Mouse (Mus musculus): ENCODE measurements at regions not wholly inside any gene's neighbourhood (a gene's known extent, or its start where the extent isn't known, plus 50 kb on each side); places are given as distances from the start of the nearest gene placed in this dataset.

GRCm38 (mm10) chr9:50119412-50119811, 225.4 kb downstream of the Rpl10-ps3 start:
- no peak for TF ChIP-seq CHD2 (IDR thresholded peaks at IDR 0.05; ENCODE audit: low read depth, low read length)
- TF ChIP-seq MAFK (IDR thresholded peaks at IDR 0.05; ENCODE audit: insufficient read depth, low read depth, low read length), result no peak
- TF ChIP-seq ZNF384 (IDR thresholded peaks at IDR 0.05; ENCODE audit: low read depth, low read length), result no peak
- TF ChIP-seq HCFC1 (IDR thresholded peaks at IDR 0.05; ENCODE audit: borderline replicate concordance, insufficient read depth, low read length), result no peak
- TF ChIP-seq ZC3H11A (IDR thresholded peaks at IDR 0.05; ENCODE audit: borderline replicate concordance, low read depth, low read length), result no peak
- peaks cover 4 to 5% of the 10 kb centered on the region in 2 experiments for H3K4me1 ChIP-seq (ENCODE audit: control insufficient read depth in 2 of 2, insufficient read depth in 2 of 2, low read length in 2 of 2, poor library complexity in 1 of 2)
- no peaks in the 10 kb centered on the region for H3K36me3 ChIP-seq (ENCODE audit: control insufficient read depth, insufficient read depth, low read length, poor library complexity, severe bottlenecking)
- in situ Hi-C loops (cut with MboI; ENCODE audit: low sequenced_read_pairs in 2 of 2, unreplicated experiment in 2 of 2), result no loop called here
- H3K27ac ChIP-seq (ENCODE audit: insufficient read depth, low read depth, low read length, poor library complexity, severe bottlenecking), result no peak overlapping the region
- no peaks in the 10 kb centered on the region for H3K9me3 ChIP-seq (ENCODE audit: control insufficient read depth, insufficient read depth, low read depth, low read length)
- H3K4me3 ChIP-seq (ENCODE audit: insufficient read depth in 1 of 2, low read depth in 1 of 2, low read length in 2 of 2, poor library complexity in 1 of 2, severe bottlenecking in 1 of 2), result no peak overlapping the region
- no peak for DNase-seq (ENCODE audit: low read depth, low spot score)
- no peak overlapping the region for H3K9ac ChIP-seq (ENCODE audit: insufficient read depth, low read depth, low read length, poor library complexity, severe bottlenecking)

GRCm38 (mm10) chr9:50118578-50118977, 226.2 kb downstream of the Rpl10-ps3 start:
- no peak overlapping the region for H3K9ac ChIP-seq (ENCODE audit: insufficient read depth, low read depth, low read length, poor library complexity, severe bottlenecking)
- in situ Hi-C loops (cut with MboI; ENCODE audit: low sequenced_read_pairs in 2 of 2, unreplicated experiment in 2 of 2), result no loop called here
- H3K27ac ChIP-seq (ENCODE audit: insufficient read depth, low read depth, low read length, poor library complexity, severe bottlenecking), result no peak overlapping the region
- H3K4me3 ChIP-seq (ENCODE audit: insufficient read depth in 1 of 2, low read depth in 1 of 2, low read length in 2 of 2, poor library complexity in 1 of 2, severe bottlenecking in 1 of 2), result no peak overlapping the region
- H3K36me3 ChIP-seq (ENCODE audit: control insufficient read depth, insufficient read depth, low read length, poor library complexity, severe bottlenecking), result no peaks in the 10 kb centered on the region
- DNase-seq (ENCODE audit: low read depth, low spot score), result no peak
- no peak for TF ChIP-seq HCFC1 (IDR thresholded peaks at IDR 0.05; ENCODE audit: borderline replicate concordance, insufficient read depth, low read length)
- no peaks in the 10 kb centered on the region for H3K9me3 ChIP-seq (ENCODE audit: control insufficient read depth, insufficient read depth, low read depth, low read length)
- peaks cover 3% of the 10 kb centered on the region in 2 experiments; a peak in 3 of 4 replicates for H3K4me1 ChIP-seq (ENCODE audit: control insufficient read depth in 2 of 2, insufficient read depth in 2 of 2, low read length in 2 of 2, poor library complexity in 1 of 2)

GRCm38 (mm10) chr9:50106551-50106950, 238.2 kb downstream of the Rpl10-ps3 start:
- in situ Hi-C loops (cut with MboI; ENCODE audit: low sequenced_read_pairs in 2 of 2, unreplicated experiment in 2 of 2), result no loop called here
- no peak overlapping the region for H3K27ac ChIP-seq (ENCODE audit: insufficient read depth, low read depth, low read length, poor library complexity, severe bottlenecking)

GRCm38 (mm10) chr9:50102766-50103165, 242.0 kb downstream of the Rpl10-ps3 start:
- no peak for TF ChIP-seq MAFK (IDR thresholded peaks at IDR 0.05; ENCODE audit: insufficient read depth, low read depth, low read length)
- TF ChIP-seq ZC3H11A (IDR thresholded peaks at IDR 0.05; ENCODE audit: borderline replicate concordance, low read depth, low read length), result no peak
- TF ChIP-seq CHD2 (IDR thresholded peaks at IDR 0.05; ENCODE audit: low read depth, low read length), result no peak
- TF ChIP-seq ZNF384 (IDR thresholded peaks at IDR 0.05; ENCODE audit: low read depth, low read length), result no peak
- no peak for TF ChIP-seq HCFC1 (IDR thresholded peaks at IDR 0.05; ENCODE audit: borderline replicate concordance, insufficient read depth, low read length)
- no peak for DNase-seq (ENCODE audit: low read depth, low spot score)
- in situ Hi-C loops (cut with MboI; ENCODE audit: low sequenced_read_pairs in 2 of 2, unreplicated experiment in 2 of 2), result no loop called here

More at GRCm38 (mm10) chr9:50106551-50106950, 238.2 kb downstream of the Rpl10-ps3 start:
- TF ChIP-seq HCFC1 (IDR thresholded peaks at IDR 0.05; ENCODE audit: borderline replicate concordance, insufficient read depth, low read length) (no peak), CHD2 (IDR thresholded peaks at IDR 0.05; ENCODE audit: low read depth, low read length) (no peak), ZC3H11A (IDR thresholded peaks at IDR 0.05; ENCODE audit: borderline replicate concordance, low read depth, low read length) (no peak), ZNF384 (IDR thresholded peaks at IDR 0.05; ENCODE audit: low read depth, low read length) (no peak), MAFK (IDR thresholded peaks at IDR 0.05; ENCODE audit: insufficient read depth, low read depth, low read length) (no peak)
- Histone ChIP-seq H3K4me3 (ENCODE audit: insufficient read depth in 1 of 2, low read depth in 1 of 2, low read length in 2 of 2, poor library complexity in 1 of 2, severe bottlenecking in 1 of 2) (no peak overlapping the region), H3K9ac (ENCODE audit: insufficient read depth, low read depth, low read length, poor library complexity, severe bottlenecking) (no peak overlapping the region), H3K4me1 (ENCODE audit: control insufficient read depth in 2 of 2, insufficient read depth in 2 of 2, low read length in 2 of 2, poor library complexity in 1 of 2) (peaks cover 0 to 2% of the 10 kb centered on the region in 2 experiments; a peak in 1 of 4 replicates), H3K9me3 (ENCODE audit: control insufficient read depth, insufficient read depth, low read depth, low read length) (no peaks in the 10 kb centered on the region), H3K36me3 (ENCODE audit: control insufficient read depth, insufficient read depth, low read length, poor library complexity, severe bottlenecking) (no peaks in the 10 kb centered on the region)
- peak; percentile 51 for DNase-seq (ENCODE audit: low read depth, low spot score)

GRCm38 (mm10) chr9:50101061-50101460, 243.7 kb downstream of the Rpl10-ps3 start:
- H3K4me3 ChIP-seq (ENCODE audit: insufficient read depth in 1 of 2, low read depth in 1 of 2, low read length in 2 of 2, poor library complexity in 1 of 2, severe bottlenecking in 1 of 2), result no peak overlapping the region
- H3K4me1 ChIP-seq (ENCODE audit: control insufficient read depth in 2 of 2, insufficient read depth in 2 of 2, low read length in 2 of 2, poor library complexity in 1 of 2), result peaks cover 0 to 2% of the 10 kb centered on the region in 2 experiments; a peak in 1 of 4 replicates
- H3K9ac ChIP-seq (ENCODE audit: insufficient read depth, low read depth, low read length, poor library complexity, severe bottlenecking), result no peak overlapping the region
- H3K27ac ChIP-seq (ENCODE audit: insufficient read depth, low read depth, low read length, poor library complexity, severe bottlenecking), result no peak overlapping the region
- no peak for DNase-seq (ENCODE audit: low read depth, low spot score)
- in situ Hi-C loops (cut with MboI; ENCODE audit: low sequenced_read_pairs in 2 of 2, unreplicated experiment in 2 of 2), result no loop called here
- H3K36me3 ChIP-seq (ENCODE audit: control insufficient read depth, insufficient read depth, low read length, poor library complexity, severe bottlenecking), result no peaks in the 10 kb centered on the region
- no peaks in the 10 kb centered on the region for H3K9me3 ChIP-seq (ENCODE audit: control insufficient read depth, insufficient read depth, low read depth, low read length)
- no peak for TF ChIP-seq HCFC1 (IDR thresholded peaks at IDR 0.05; ENCODE audit: borderline replicate concordance, insufficient read depth, low read length)
- TF ChIP-seq ZNF384 (IDR thresholded peaks at IDR 0.05; ENCODE audit: low read depth, low read length), result no peak
- TF ChIP-seq MAFK (IDR thresholded peaks at IDR 0.05; ENCODE audit: insufficient read depth, low read depth, low read length), result no peak
- TF ChIP-seq CHD2 (IDR thresholded peaks at IDR 0.05; ENCODE audit: low read depth, low read length), result no peak
- no peak for TF ChIP-seq ZC3H11A (IDR thresholded peaks at IDR 0.05; ENCODE audit: borderline replicate concordance, low read depth, low read length)

More at GRCm38 (mm10) chr9:50102766-50103165, 242.0 kb downstream of the Rpl10-ps3 start:
- no peak overlapping the region for H3K9ac ChIP-seq (ENCODE audit: insufficient read depth, low read depth, low read length, poor library complexity, severe bottlenecking)
- H3K9me3 ChIP-seq (ENCODE audit: control insufficient read depth, insufficient read depth, low read depth, low read length), result no peaks in the 10 kb centered on the region
- no peak overlapping the region for H3K4me3 ChIP-seq (ENCODE audit: insufficient read depth in 1 of 2, low read depth in 1 of 2, low read length in 2 of 2, poor library complexity in 1 of 2, severe bottlenecking in 1 of 2)
- no peak overlapping the region for H3K27ac ChIP-seq (ENCODE audit: insufficient read depth, low read depth, low read length, poor library complexity, severe bottlenecking)
- H3K4me1 ChIP-seq (ENCODE audit: control insufficient read depth in 2 of 2, insufficient read depth in 2 of 2, low read length in 2 of 2, poor library complexity in 1 of 2), result peaks cover 0 to 2% of the 10 kb centered on the region in 2 experiments; a peak in 1 of 4 replicates
- no peaks in the 10 kb centered on the region for H3K36me3 ChIP-seq (ENCODE audit: control insufficient read depth, insufficient read depth, low read length, poor library complexity, severe bottlenecking)
